Mouse (Mus musculus) forebrain, embryonic 13.5 days (tissue): ENCODE results near the gene Btnl4. TPM values are rescaled to one million over a fixed set of nuclear protein-coding genes. Genes with fewer than 3 reads are reported as not detected.
"Not testable (repeated sequence)": the region's sequence is repeated elsewhere in the genome, so short reads cannot be mapped to it uniquely, and the experiment has no call there.

Experiments
- ATAC-seq: fragments of 200-750 bp; cut with Nextera tagmentation; 2 replicates; pipeline ENCODE4 v1.8.0; 2017
- H3K27ac ChIP-seq: fragments of 300-500 bp; sonication (generic); 2 replicates; pipeline ENCODE4 v1.5.1; 2015; ENCODE audit warnings: inconsistent platforms, mild to moderate bottlenecking, moderate library complexity
- H3K27me3 ChIP-seq: fragments of 300-500 bp; sonication (generic); 2 replicates; pipeline ENCODE4 v1.6.1; 2015; ENCODE audit warnings: mild to moderate bottlenecking, inconsistent platforms
- H3K36me3 ChIP-seq: fragments of 300-500 bp; sonication (generic); 2 replicates; pipeline ENCODE4 v1.6.1; 2015; ENCODE audit warnings: mild to moderate bottlenecking, inconsistent platforms; ENCODE audit not compliant: poor library complexity, severe bottlenecking
- H3K4me1 ChIP-seq: fragments of 300-500 bp; sonication (generic); 2 replicates; pipeline ENCODE4 v1.6.1; 2015; ENCODE audit warnings: inconsistent platforms
- H3K4me2 ChIP-seq: fragments of 300-500 bp; sonication (generic); 2 replicates; pipeline ENCODE4 v1.6.1; 2015; ENCODE audit warnings: inconsistent platforms, mild to moderate bottlenecking, moderate library complexity
- H3K4me3 ChIP-seq: fragments of 300-500 bp; sonication (generic); 2 replicates; pipeline ENCODE4 v1.5.1; 2015; ENCODE audit warnings: mild to moderate bottlenecking, inconsistent platforms
- H3K9ac ChIP-seq: fragments of 300-500 bp; sonication (generic); 2 replicates; pipeline ENCODE4 v1.6.1; 2015; ENCODE audit warnings: mild to moderate bottlenecking, inconsistent platforms
- H3K9me3 ChIP-seq: fragments of 300-500 bp; sonication (generic); replicated peaks from 2 replicates; pipeline ENCODE4 v1.6.1; 2016; ENCODE audit warnings: inconsistent platforms
- WGBS: fragments of 180-500 bp; shearing (Covaris S2); methylation state at CpG from one replicate; pipeline ENCODE4 v1.1.7; 2015; 5-methylcytosine and 5-hydroxymethylcytosine counted together
- polyA plus RNA-seq: library from polyadenylated mRNA; unstranded; fragments of >200 nt; fragmentation: Nextera tagmentation; extraction: Ambion mirVana; gene quantifications from 2 replicates; pipeline ENCODE4 v1.2.1, GENCODE M21; 2015

Gene Btnl4
- not detected in 2 replicates for polyA plus RNA-seq

- not testable (repeated sequence) for H3K27me3 ChIP-seq, H3K36me3 ChIP-seq, H3K4me1 ChIP-seq, H3K27ac ChIP-seq, H3K4me2 ChIP-seq, H3K4me3 ChIP-seq, H3K9ac ChIP-seq, ATAC-seq, H3K9me3 ChIP-seq
- 79% methylated on average over 5 of the region's 5 CpGs for WGBS
Measured at GRCm38 (mm10) chr17:34477238-34478013, at the start of gene Btnl4. Gene Btnl4, minus strand, starts transcription at chr17:34477318.

- Histone ChIP-seq H3K4me3 (no peak overlapping the region), H3K4me2 (no peak overlapping the region), H3K9ac (no peak overlapping the region), H3K9me3 (no peaks in the 10 kb centered on the region), H3K36me3 (no peaks in the 10 kb centered on the region), H3K4me1 (no peaks in the 10 kb centered on the region), H3K27me3 (no peaks in the 10 kb centered on the region), H3K27ac (no peak overlapping the region)
- ATAC-seq = no peak
- WGBS = 87% methylated on average over 1 of the region's 1 CpGs
Measured at GRCm38 (mm10) chr17:34519001-34519400, 41.9 kb upstream of the Btnl4 start.

GRCm38 (mm10) chr17:34518571-34518970 lies 41.5 kb upstream of the Btnl4 start:
- not testable (repeated sequence) for H3K9ac ChIP-seq, H3K27ac ChIP-seq, H3K4me3 ChIP-seq, ATAC-seq, H3K9me3 ChIP-seq, H3K36me3 ChIP-seq, H3K27me3 ChIP-seq, H3K4me2 ChIP-seq, H3K4me1 ChIP-seq
- 73% methylated on average over 3 of the region's 3 CpGs for WGBS

- no peak overlapping the region for H3K4me3 ChIP-seq
- no peaks in the 10 kb centered on the region for H3K27me3 ChIP-seq
- H3K36me3 ChIP-seq = no peaks in the 10 kb centered on the region
- no peaks in the 10 kb centered on the region for H3K4me1 ChIP-seq
- ATAC-seq = no peak
- no peak overlapping the region for H3K4me2 ChIP-seq
- WGBS = 89% methylated on average over 4 of the region's 4 CpGs
- no peak overlapping the region for H3K27ac ChIP-seq
- no peaks in the 10 kb centered on the region for H3K9me3 ChIP-seq
- H3K9ac ChIP-seq = no peak overlapping the region
Measured at GRCm38 (mm10) chr17:34517795-34518194, 40.7 kb upstream of the Btnl4 start.

GRCm38 (mm10) chr17:34517252-34517651 lies 40.1 kb upstream of the Btnl4 start, which contains the start of gene Btnl6:
Gene Btnl6, minus strand, starts transcription at chr17:34517352.
- H3K4me1 ChIP-seq = no peaks in the 10 kb centered on the region
- no peaks in the 10 kb centered on the region for H3K27me3 ChIP-seq
- no peak within 1 kb of the TSS for H3K4me2 ChIP-seq
- no peak within 1 kb of the TSS for H3K9ac ChIP-seq
- no peak for ATAC-seq
- H3K9me3 ChIP-seq = no peaks in the 10 kb centered on the region
- 87% methylated on average over 4 of the region's 4 CpGs for WGBS
- H3K36me3 ChIP-seq = no peaks in the 10 kb centered on the region
- H3K4me3 ChIP-seq = no peak within 1 kb of the TSS
- no peak within 1 kb of the TSS for H3K27ac ChIP-seq

GRCm38 (mm10) chr17:34516514-34516913 lies 39.4 kb upstream of the Btnl4 start:
- ATAC-seq = no peak
- no peaks in the 10 kb centered on the region for H3K36me3 ChIP-seq
- H3K4me3 ChIP-seq = no peak overlapping the region
- whole genome bisulfite sequencing = 78% methylated on average over 2 of the region's 2 CpGs
- no peaks in the 10 kb centered on the region for H3K4me1 ChIP-seq
- H3K9me3 ChIP-seq = no peaks in the 10 kb centered on the region
- no peak overlapping the region for H3K9ac ChIP-seq
- no peak overlapping the region for H3K4me2 ChIP-seq
- H3K27ac ChIP-seq = no peak overlapping the region
- no peaks in the 10 kb centered on the region for H3K27me3 ChIP-seq

GRCm38 (mm10) chr17:34511723-34512122 lies 34.6 kb upstream of the Btnl4 start:
- not testable (repeated sequence) for H3K9me3 ChIP-seq, ATAC-seq, H3K4me2 ChIP-seq, H3K27ac ChIP-seq, H3K4me1 ChIP-seq, H3K27me3 ChIP-seq, H3K36me3 ChIP-seq, H3K4me3 ChIP-seq, H3K9ac ChIP-seq
- 70% methylated on average over 1 of the region's 1 CpGs for WGBS

GRCm38 (mm10) chr17:34507591-34507990 lies 30.5 kb upstream of the Btnl4 start:
- Histone ChIP-seq H3K27ac (no peak overlapping the region), H3K4me3 (no peak overlapping the region), H3K9me3 (no peaks in the 10 kb centered on the region), H3K4me2 (no peak overlapping the region), H3K36me3 (no peaks in the 10 kb centered on the region), H3K9ac (no peak overlapping the region), H3K27me3 (no peaks in the 10 kb centered on the region), H3K4me1 (no peaks in the 10 kb centered on the region)
- no peak for ATAC-seq

GRCm38 (mm10) chr17:34497726-34498125 lies 20.6 kb upstream of the Btnl4 start:
- not testable (repeated sequence) for H3K4me1 ChIP-seq, H3K4me3 ChIP-seq, H3K4me2 ChIP-seq, H3K36me3 ChIP-seq, ATAC-seq, H3K9ac ChIP-seq, H3K27me3 ChIP-seq, H3K27ac ChIP-seq, H3K9me3 ChIP-seq
- 83% methylated on average over 4 of the region's 4 CpGs for WGBS

- not testable (repeated sequence) for H3K27ac ChIP-seq, H3K36me3 ChIP-seq, H3K4me1 ChIP-seq, H3K4me3 ChIP-seq, H3K9me3 ChIP-seq, ATAC-seq, H3K9ac ChIP-seq, H3K27me3 ChIP-seq, H3K4me2 ChIP-seq
- WGBS = 84% methylated on average over 3 of the region's 3 CpGs
Measured at GRCm38 (mm10) chr17:34497319-34497718, 20.2 kb upstream of the Btnl4 start.

- no peaks in the 10 kb centered on the region for H3K36me3 ChIP-seq
- ATAC-seq = no peak
- no peak overlapping the region for H3K27ac ChIP-seq
- H3K4me3 ChIP-seq = no peak overlapping the region
- H3K4me1 ChIP-seq = no peaks in the 10 kb centered on the region
- H3K9ac ChIP-seq = no peak overlapping the region
- no peaks in the 10 kb centered on the region; the same call in 1 of the 2 replicates for H3K27me3 ChIP-seq
- 82% methylated on average over 1 of the region's 2 CpGs for WGBS
- no peaks in the 10 kb centered on the region for H3K9me3 ChIP-seq
- H3K4me2 ChIP-seq = no peak overlapping the region
Measured at GRCm38 (mm10) chr17:34496539-34496938, 19.4 kb upstream of the Btnl4 start.

- not testable (repeated sequence) for H3K4me1 ChIP-seq, H3K9ac ChIP-seq, H3K4me3 ChIP-seq, H3K9me3 ChIP-seq, H3K36me3 ChIP-seq, H3K4me2 ChIP-seq, H3K27me3 ChIP-seq, H3K27ac ChIP-seq, ATAC-seq
- 85% methylated on average over 2 of the region's 2 CpGs for WGBS
Measured at GRCm38 (mm10) chr17:34495156-34495555, 18.0 kb upstream of the Btnl4 start.

GRCm38 (mm10) chr17:34492796-34493195 lies 15.7 kb upstream of the Btnl4 start:
- no peak overlapping the region for H3K4me2 ChIP-seq
- no peaks in the 10 kb centered on the region for H3K9me3 ChIP-seq
- no peak overlapping the region for H3K4me3 ChIP-seq
- no peak for ATAC-seq
- no peaks in the 10 kb centered on the region for H3K4me1 ChIP-seq
- no peak overlapping the region for H3K27ac ChIP-seq
- H3K36me3 ChIP-seq = no peaks in the 10 kb centered on the region
- H3K27me3 ChIP-seq = no peaks in the 10 kb centered on the region; the same call in 1 of the 2 replicates
- no peak overlapping the region for H3K9ac ChIP-seq
